Mouse (Mus musculus) ES-Bruce4 (cell line): Measurements from ENCODE around the gene Nusap1.

Source experiments
- CTCF ChIP-seq: IDR thresholded peaks from one replicate; pipeline ENCODE4 v1.8.1; 2011; ENCODE audit warnings: low read depth, low read length
- POLR2A ChIP-seq: IDR thresholded peaks from one replicate; pipeline ENCODE4 v1.8.1; 2011; ENCODE audit warnings: low read length; ENCODE audit not compliant: insufficient read depth

GRCm38 (mm10) chr2:119593765-119594112 lies 24.4 kb upstream of the Nusap1 start:
- no peak for TF ChIP-seq CTCF
- TF ChIP-seq POLR2A: no peak
